Mouse (Mus musculus) kidney, adult 2 months (tissue): ENCODE data around the gene Wbp4.

ENCODE experiments used
- CTCF ChIP-seq: fragments of 200-500 bp; conservative IDR thresholded peaks from 2 replicates; pipeline ENCODE4 v1.5.1; 2011; ENCODE audit warnings: low read depth, mild to moderate bottlenecking, control low read depth, low read length, moderate library complexity, mixed read lengths; ENCODE audit not compliant: insufficient read depth, insufficient read length
- POLR2A ChIP-seq: fragments of 200-500 bp; IDR thresholded peaks from one replicate; pipeline ENCODE4 v1.6.1; 2011; ENCODE audit warnings: low read depth, low read length, control low read depth

DNA sequence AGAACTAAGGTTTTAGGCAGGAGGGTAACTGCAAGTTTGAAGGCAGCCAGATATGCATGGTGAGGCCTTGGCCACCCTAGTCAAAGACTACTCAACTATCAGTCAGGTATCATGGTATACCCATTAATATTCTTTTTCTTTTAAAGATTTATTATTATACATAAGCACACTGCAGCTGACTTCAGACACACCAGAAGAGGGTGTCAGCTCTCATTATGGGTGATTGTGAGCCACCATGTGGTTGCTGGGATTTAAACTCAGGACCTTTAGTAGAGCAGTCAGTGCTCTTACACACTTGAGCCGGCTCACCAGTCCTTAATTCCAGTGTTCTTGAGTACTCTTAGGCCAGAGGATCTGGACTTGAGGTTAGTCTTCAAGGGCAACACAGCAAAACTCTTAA is 20.9 kb downstream of the Wbp4 start:
- TF ChIP-seq CTCF (no peak), POLR2A (no peak)
